Comparison of ENCODE assay signal across 9 mouse cellular contexts in the genomic region with DNA sequence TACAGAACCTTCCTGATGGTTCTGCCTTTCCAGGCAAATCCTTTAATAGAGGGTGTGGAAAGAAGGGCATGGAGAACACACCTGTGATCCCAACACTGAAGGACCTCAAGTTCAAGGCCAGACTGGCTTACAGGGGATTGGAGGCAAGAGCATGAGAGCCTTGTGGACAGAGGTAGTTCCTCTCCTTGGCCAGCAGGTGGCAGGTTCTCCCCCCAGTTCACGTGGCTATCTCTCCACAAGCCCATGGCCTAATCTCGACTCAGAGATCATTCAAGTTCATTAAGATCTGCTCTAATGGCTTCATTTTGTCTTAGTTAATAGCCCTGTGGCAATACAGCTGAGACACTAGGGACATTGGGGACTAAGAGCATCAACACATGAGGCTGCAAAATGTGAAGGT. TPM values are rescaled to one million over a fixed set of nuclear protein-coding genes. Genes with fewer than 3 reads are reported as not detected.
A peak's percentile ranks its signal among the peaks of the same experiment; 100 is the strongest.
DNase-seq lines count a peak whose midpoint lies in the region; ATAC-seq and TF ChIP-seq lines count a peak whose summit lies in the region.
"Had no signal": no experiment of that assay in that cellular context is flagged by ENCODE, and none has a peak within 500 bp of the region (broad histone marks: within the 10 kb centered on the region; RNA-seq: fewer than 3 reads in every experiment).

No protein-coding gene starts in this region.

- H3K9ac ChIP-seq in midbrain, embryonic 16.5 days (ENCODE audit: low read depth, low read length): no peak overlapping the region
- H3K9ac ChIP-seq: liver, embryonic 13.5 days had no signal

- H3K27ac ChIP-seq in midbrain, embryonic 10.5 days (replicated peaks): no peak overlapping the region
- H3K27ac ChIP-seq in midbrain, embryonic 16.5 days (ENCODE audit: low read length): no peak overlapping the region
- no peak overlapping the region for H3K27ac ChIP-seq in cortical plate, adult 2 months (ENCODE audit: insufficient read depth, low read length)
- H3K27ac ChIP-seq: liver, embryonic 13.5 days had no signal

- no peak overlapping the region for H3K4me3 ChIP-seq in midbrain, embryonic 10.5 days
- no peak overlapping the region for H3K4me3 ChIP-seq in midbrain, embryonic 16.5 days (ENCODE audit: low read depth, low read length)
- H3K4me3 ChIP-seq in cortical plate, adult 2 months (ENCODE audit: insufficient read depth, low read length): no peak overlapping the region
- H3K4me3 ChIP-seq: liver, embryonic 13.5 days had no signal

- no peak for ATAC-seq in cerebellum, adult (ENCODE audit: insufficient number of reproducible peaks, low FRiP score, low TSS enrichment)
- no peak for ATAC-seq in midbrain, embryonic 16.5 days
- ATAC-seq in megakaryocyte progenitor cell, adult 5-6 weeks (replicated peaks; ENCODE audit: poor library complexity): peak; percentile 85

- no peak overlapping the region for H3K4me2 ChIP-seq in midbrain, embryonic 16.5 days (ENCODE audit: low read length)
- H3K4me2 ChIP-seq: liver, embryonic 13.5 days had no signal

- intact Hi-C loops in left cerebral cortex, postnatal 36 days (cut with DNase I): no loop called here

- H3K36me3 ChIP-seq in midbrain, embryonic 10.5 days: no peaks in the 10 kb centered on the region
- no peaks in the 10 kb centered on the region for H3K36me3 ChIP-seq in midbrain, embryonic 16.5 days (ENCODE audit: control insufficient read depth, insufficient read depth, low read length)
- H3K36me3 ChIP-seq: liver, embryonic 13.5 days had no signal

- TF ChIP-seq CTCF in cortical plate, adult 2 months (IDR thresholded peaks at IDR 0.05; ENCODE audit: extremely low read depth, insufficient read depth, low read length): peak; percentile 43

- no peaks in the 10 kb centered on the region for H3K4me1 ChIP-seq in midbrain, embryonic 10.5 days
- no peaks in the 10 kb centered on the region for H3K4me1 ChIP-seq in midbrain, embryonic 16.5 days (ENCODE audit: control insufficient read depth, insufficient read depth, low read length)
- no peaks in the 10 kb centered on the region for H3K4me1 ChIP-seq in cortical plate, adult 2 months (ENCODE audit: control insufficient read depth, insufficient read depth, low read length)
- H3K4me1 ChIP-seq: liver, embryonic 13.5 days had no signal

- no peaks in the 10 kb centered on the region for H3K27me3 ChIP-seq in midbrain, embryonic 10.5 days (ENCODE audit: low read depth, poor library complexity, severe bottlenecking)
- H3K27me3 ChIP-seq in midbrain, embryonic 16.5 days (ENCODE audit: control insufficient read depth, insufficient read depth, low read depth, low read length): no peaks in the 10 kb centered on the region
- H3K27me3 ChIP-seq: liver, embryonic 13.5 days had no signal

- no peak for TF ChIP-seq POLR2A in cortical plate, adult 2 months (IDR thresholded peaks at IDR 0.05; ENCODE audit: extremely low read depth, insufficient read depth, low read length)

- DNase-seq in cerebellum, postnatal 14 days: peak; percentile 29 to 30
- DNase-seq in midbrain, embryonic 10.5 days (ENCODE audit: low spot score): peak; percentile 19
- DNase-seq in thymus, postnatal 4 days: peak; percentile 81
- no peak for DNase-seq in left cerebral cortex, postnatal 36 days (ENCODE audit: low spot score in 2 of 2)
- DNase-seq: liver, embryonic 13.5 days had no signal

- no peaks in the 10 kb centered on the region for H3K9me3 ChIP-seq in midbrain, embryonic 10.5 days (replicated peaks)
- no peaks in the 10 kb centered on the region for H3K9me3 ChIP-seq in midbrain, embryonic 16.5 days (replicated peaks; ENCODE audit: control insufficient read depth, low read length, poor library complexity, severe bottlenecking)
- H3K9me3 ChIP-seq: liver, embryonic 13.5 days had no signal

- 19% methylated on average over 2 of the region's 2 CpGs for WGBS in midbrain, embryonic 10.5 days
- 23% methylated on average over 2 of the region's 2 CpGs for WGBS in midbrain, embryonic 16.5 days

RNA-seq across cellular contexts. Expression of a gene that starts 8.3 kb away (rescaled TPM):
- polyA plus RNA-seq in midbrain, embryonic 10.5 days (2016; fragmentation: Nextera tagmentation; extraction: Ambion mirVana): not detected in 2 replicates
- polyA plus RNA-seq in midbrain, embryonic 16.5 days (2015; fragmentation: Nextera tagmentation; extraction: Ambion mirVana): 0.31 TPM in 1 of 2 replicates, not detected in the other
- polyA plus RNA-seq in cortical plate, adult 2 months (2012; rRNA removed): 0.70 and 0.81 TPM in 2 replicates
- total RNA-seq in megakaryocyte progenitor cell, adult 5-6 weeks (2015): 6,745 and 7,533 TPM in 2 replicates
- total RNA-seq in megakaryocyte progenitor cell, adult 5-6 weeks (2017): 1,802 and 2,622 TPM in 2 replicates
- 1 to 10 TPM; 2.4 to 5.6 TPM for total RNA-seq in left cerebral cortex, postnatal 36 days (2021)

RNA-seq across cellular contexts. Expression of a gene that starts 35.0 kb away (rescaled TPM):
- polyA plus RNA-seq in midbrain, embryonic 10.5 days (2016; fragmentation: Nextera tagmentation; extraction: Ambion mirVana): not detected in 2 replicates
- polyA plus RNA-seq in midbrain, embryonic 16.5 days (2015; fragmentation: Nextera tagmentation; extraction: Ambion mirVana): not detected in 2 replicates
- not detected in 2 replicates for polyA plus RNA-seq in cortical plate, adult 2 months (2012; rRNA removed)
- 12.4 and 16.4 TPM in 2 replicates for total RNA-seq in megakaryocyte progenitor cell, adult 5-6 weeks (2015)
- total RNA-seq in megakaryocyte progenitor cell, adult 5-6 weeks (2017): 4.2 and 5.1 TPM in 2 replicates
- total RNA-seq in left cerebral cortex, postnatal 36 days (2021): not detected

Comparison
In these comparisons a context has a peak if more than half of its experiments do, and no peak if none do; other contexts are left out.
1. DNase-seq: peak in cerebellum, postnatal 14 days (2 of 2), midbrain, embryonic 10.5 days (single experiment) and thymus, postnatal 4 days (single experiment); none in left cerebral cortex, postnatal 36 days (0 of 2).